Mouse (Mus musculus) heart, embryonic 14.5 days (tissue): ENCODE results near the gene Zswim5. TPM values are rescaled to one million over a fixed set of nuclear protein-coding genes. Genes with fewer than 3 reads are reported as not detected.

ENCODE experiments used
- ATAC-seq: fragments of 200-750 bp; cut with Nextera tagmentation; 2 replicates; pipeline ENCODE4 v1.8.0; 2017; ENCODE audit warnings: low read depth, moderate TSS enrichment; ENCODE audit not compliant: insufficient number of reproducible peaks, insufficient read depth, low FRiP score
- H3K27ac ChIP-seq, 2 experiments: fragments of 200-500 bp in 1 of 2; fragments of 300-500 bp in 1 of 2; sonication (generic) in 1 of 2; replicated peaks in 1 of 2; 2 replicates each; pipeline ENCODE4 v1.5.1; 2012 to 2014; ENCODE audit warnings: low read depth in 2 of 2, low read length in 2 of 2, control low read depth in 1 of 2, mild to moderate bottlenecking in 1 of 2, mixed read lengths in 1 of 2; ENCODE audit not compliant: control insufficient read depth in 1 of 2, insufficient read depth in 1 of 2
- H3K27me3 ChIP-seq: fragments of 300-500 bp; sonication (generic); 2 replicates; pipeline ENCODE4 v1.6.1; 2014; ENCODE audit warnings: mild to moderate bottlenecking, low read length, control low read depth; ENCODE audit not compliant: control insufficient read depth, insufficient read depth
- H3K36me3 ChIP-seq: fragments of 300-500 bp; sonication (generic); 2 replicates; pipeline ENCODE4 v1.6.1; 2014; ENCODE audit warnings: mild to moderate bottlenecking, control low read depth, low read length, mixed read lengths; ENCODE audit not compliant: control insufficient read depth, insufficient read depth
- H3K4me1 ChIP-seq, 2 experiments: fragments of 200-500 bp in 1 of 2; fragments of 300-500 bp in 1 of 2; sonication (generic) in 1 of 2; 2 replicates each; pipeline ENCODE4 v1.6.1; 2012 to 2014; ENCODE audit warnings: low read length in 2 of 2, control low read depth in 1 of 2, mixed read lengths in 1 of 2; ENCODE audit not compliant: control insufficient read depth in 2 of 2, insufficient read depth in 2 of 2
- H3K4me2 ChIP-seq: fragments of 300-500 bp; sonication (generic); 2 replicates; pipeline ENCODE4 v1.6.1; 2014; ENCODE audit warnings: mild to moderate bottlenecking, low read length
- H3K4me3 ChIP-seq, 2 experiments: fragments of 200-500 bp in 1 of 2; fragments of 300-500 bp in 1 of 2; sonication (generic) in 1 of 2; 2 replicates each; pipeline ENCODE4 v1.5.1; 2012 to 2014; ENCODE audit warnings: low read length in 2 of 2, mild to moderate bottlenecking in 2 of 2, control low read depth in 1 of 2, low read depth in 1 of 2, moderate library complexity in 1 of 2; ENCODE audit not compliant: control insufficient read depth in 1 of 2, insufficient read depth in 1 of 2
- H3K9ac ChIP-seq: fragments of 300-500 bp; sonication (generic); 2 replicates; pipeline ENCODE4 v1.6.1; 2014; ENCODE audit warnings: mild to moderate bottlenecking, low read length
- H3K9me3 ChIP-seq: fragments of 300-500 bp; sonication (generic); 2 replicates; pipeline ENCODE4 v1.6.1; 2016; ENCODE audit warnings: low read length, control low read depth; ENCODE audit not compliant: control insufficient read depth
- WGBS: fragments of 180-500 bp; shearing (Covaris S2); extraction: QIAGEN DNeasy Blood & Tissue Kit; methylation state at CpG from one replicate; pipeline ENCODE4 v1.1.7; 2014; 5-methylcytosine and 5-hydroxymethylcytosine counted together
- polyA plus RNA-seq: library from polyadenylated mRNA; unstranded; fragments of >200 nt; fragmentation: Nextera tagmentation; extraction: Ambion mirVana; gene quantifications from 2 replicates; pipeline ENCODE4 v1.2.1, GENCODE M21; 2014

Zswim5 gene
- polyA plus RNA-seq, 1 experiment from 2014 or later: 0.80 TPM

GRCm38 (mm10) chr4:116876630-116876994 lies 564 bp upstream of the Zswim5 start:
- H3K27ac ChIP-seq: peak overlapping the region; percentile 63 to 90
- no peaks in the 10 kb centered on the region for H3K9me3 ChIP-seq
- peaks cover 0 to 6% of the 10 kb centered on the region in 2 experiments; a peak in 2 of 4 replicates for H3K4me1 ChIP-seq
- WGBS: 1% methylated on average over 15 of the region's 15 CpGs
- 0 out of 2 replicates have a peak, but pooled peaks have one; percentile 15 for ATAC-seq
- peak overlapping the region; percentile 93 for H3K4me2 ChIP-seq
- H3K9ac ChIP-seq: peak overlapping the region; percentile 86
- no peaks in the 10 kb centered on the region for H3K36me3 ChIP-seq
- peak overlapping the region; percentile 86 to 92 for H3K4me3 ChIP-seq
- H3K27me3 ChIP-seq: no peaks in the 10 kb centered on the region

DNA sequence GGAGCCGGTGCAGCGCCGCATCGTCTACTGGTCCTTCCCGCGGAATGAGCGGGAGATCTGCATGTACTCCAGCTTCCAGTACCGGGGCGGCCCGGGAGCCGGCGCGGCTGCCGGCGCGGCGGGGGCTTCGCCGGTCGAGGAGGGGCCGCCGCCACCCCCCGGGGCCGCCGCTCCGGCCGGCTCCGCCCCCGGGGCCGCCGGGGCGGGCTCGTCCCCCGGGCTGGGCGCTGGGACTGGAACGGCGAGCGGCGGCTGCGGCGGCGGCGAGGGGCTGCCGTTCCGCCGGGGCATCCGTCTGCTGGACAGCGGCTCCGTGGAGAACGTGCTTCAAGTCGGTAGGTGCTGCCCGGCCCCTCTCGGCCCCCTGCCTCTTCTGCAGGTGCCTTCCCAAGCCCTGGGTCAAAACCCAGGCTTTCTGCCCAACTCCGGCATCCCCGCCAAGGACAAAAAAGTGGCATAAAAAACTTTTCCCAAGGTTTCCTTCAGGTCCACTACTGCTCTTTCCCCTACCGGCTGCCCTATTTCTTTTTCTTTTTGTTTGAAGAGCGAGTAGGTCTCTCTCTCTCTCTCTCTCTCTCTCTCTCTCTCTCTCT lies 649 bp downstream of the Zswim5 start:
- Histone ChIP-seq H3K9ac (peak overlapping the region; percentile 86), H3K27me3 (no peaks in the 10 kb centered on the region), H3K4me2 (peak overlapping the region; percentile 93), H3K36me3 (no peaks in the 10 kb centered on the region), H3K4me3 (peak overlapping the region; percentile 86 to 92), H3K27ac (peak overlapping the region; percentile 24 to 90; a peak in 3 of 4 replicates), H3K9me3 (no peaks in the 10 kb centered on the region), H3K4me1 (peaks cover 0 to 6% of the 10 kb centered on the region in 2 experiments; a peak in 2 of 4 replicates)
- ATAC-seq: 0 out of 2 replicates have a peak, but pooled peaks have one; percentile 14
- under 1% methylated on average over 54 of the region's 57 CpGs for WGBS

DNA sequence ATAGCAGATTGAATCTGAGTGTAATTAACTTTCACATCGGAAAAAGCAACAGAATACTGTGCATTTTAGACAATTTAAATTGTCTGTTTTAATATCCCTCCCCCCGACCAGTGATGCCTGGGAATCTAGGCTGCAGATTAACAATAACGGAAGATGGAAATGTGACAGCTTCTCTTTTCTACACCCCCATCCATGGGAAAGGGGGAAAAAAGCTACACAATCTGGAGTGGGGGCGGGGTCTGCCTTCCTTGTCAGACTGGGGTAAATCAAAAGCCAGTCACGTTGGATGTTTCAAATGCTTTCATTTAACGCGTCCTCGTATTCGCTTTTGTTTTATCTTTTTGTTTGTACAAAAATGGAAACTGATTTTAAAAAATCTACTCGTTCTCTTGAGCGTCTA lies 1.3 kb downstream of the Zswim5 start:
- Histone ChIP-seq H3K27ac (no peak overlapping the region), H3K9me3 (no peaks in the 10 kb centered on the region), H3K4me3 (peak overlapping the region; percentile 86 to 92), H3K36me3 (no peaks in the 10 kb centered on the region), H3K4me1 (peaks cover 0 to 6% of the 10 kb centered on the region in 2 experiments; a peak in 2 of 4 replicates), H3K4me2 (peak overlapping the region; percentile 93), H3K27me3 (no peaks in the 10 kb centered on the region), H3K9ac (peak overlapping the region; percentile 86)
- WGBS: 3% methylated on average over 11 of the region's 11 CpGs
- ATAC-seq: no peak

GRCm38 (mm10) chr4:116882679-116883078 lies 5.5 kb downstream of the Zswim5 start:
- ATAC-seq: no peak

DNA sequence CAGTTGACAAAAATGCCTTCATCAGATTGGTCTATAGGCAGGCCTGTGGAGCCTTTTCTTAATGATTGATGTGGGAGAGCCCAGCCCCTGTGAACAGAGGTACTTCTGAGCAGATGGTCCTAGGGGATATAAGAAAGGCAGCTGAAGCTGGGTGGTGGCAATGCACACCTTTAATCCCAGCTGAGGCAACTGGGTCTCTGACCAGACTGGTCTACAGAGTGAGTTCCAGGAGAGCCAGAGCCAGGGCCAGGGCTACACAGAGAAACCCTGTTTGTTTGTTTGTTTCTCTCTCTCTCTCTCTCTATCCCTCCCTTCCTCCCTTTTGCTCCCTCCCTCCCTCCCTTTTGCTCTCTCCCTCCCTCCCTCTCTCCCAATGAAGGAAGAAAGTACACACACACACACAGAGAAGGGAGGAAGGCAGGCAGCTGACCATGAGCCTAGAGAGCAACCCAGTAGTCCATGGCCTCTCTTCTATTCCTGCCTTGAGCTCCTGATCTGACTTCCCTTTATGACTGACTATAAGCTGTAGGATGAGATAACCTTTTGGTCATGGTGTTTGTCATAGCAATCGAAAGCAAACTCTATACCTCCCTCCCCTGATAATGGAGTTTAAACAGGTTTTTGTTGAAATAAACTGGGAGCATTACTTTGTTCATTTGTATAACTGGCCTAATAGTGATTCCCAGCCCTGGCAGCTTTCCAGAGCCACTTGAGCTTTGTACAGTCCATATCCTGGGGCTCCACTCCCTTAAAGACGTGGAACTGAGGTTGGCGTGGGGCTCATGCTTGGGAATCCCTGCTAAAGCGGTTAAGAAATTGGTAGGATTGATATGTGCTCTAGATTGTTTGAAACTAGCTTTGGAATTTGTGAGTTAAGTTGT lies 17.3 kb downstream of the Zswim5 start:
- no peaks in the 10 kb centered on the region for H3K36me3 ChIP-seq
- no peaks in the 10 kb centered on the region for H3K9me3 ChIP-seq
- 47% methylated on average over 4 of the region's 4 CpGs for WGBS
- no peak overlapping the region for H3K4me2 ChIP-seq
- H3K27ac ChIP-seq: no peak overlapping the region
- H3K9ac ChIP-seq: no peak overlapping the region
- no peaks in the 10 kb centered on the region for H3K27me3 ChIP-seq
- no peak for ATAC-seq
- no peak overlapping the region for H3K4me3 ChIP-seq
- H3K4me1 ChIP-seq: no peaks in the 10 kb centered on the region

More at GRCm38 (mm10) chr4:116882679-116883078, 5.5 kb downstream of the Zswim5 start:
- Histone ChIP-seq H3K27ac (no peak overlapping the region), H3K9ac (no peak overlapping the region), H3K4me1 (no peaks in the 10 kb centered on the region), H3K36me3 (no peaks in the 10 kb centered on the region), H3K9me3 (no peaks in the 10 kb centered on the region), H3K27me3 (no peaks in the 10 kb centered on the region), H3K4me2 (no peak overlapping the region), H3K4me3 (no peak overlapping the region)

- no peak overlapping the region for H3K9ac ChIP-seq
- no peak overlapping the region for H3K4me2 ChIP-seq
- no peak overlapping the region for H3K4me3 ChIP-seq
- no peak for ATAC-seq
- H3K27me3 ChIP-seq: no peaks in the 10 kb centered on the region
- no peaks in the 10 kb centered on the region for H3K9me3 ChIP-seq
- H3K4me1 ChIP-seq: no peaks in the 10 kb centered on the region
- H3K27ac ChIP-seq: no peak overlapping the region
- no peaks in the 10 kb centered on the region for H3K36me3 ChIP-seq
- WGBS: 72% methylated on average over 4 of the region's 4 CpGs
Observed at GRCm38 (mm10) chr4:116910489-116911181, 33.5 kb downstream of the Zswim5 start.

GRCm38 (mm10) chr4:116911202-116911601 lies 34.0 kb downstream of the Zswim5 start:
- H3K36me3 ChIP-seq: no peaks in the 10 kb centered on the region
- no peak for ATAC-seq
- no peak overlapping the region for H3K4me3 ChIP-seq
- H3K4me1 ChIP-seq: no peaks in the 10 kb centered on the region
- no peaks in the 10 kb centered on the region for H3K9me3 ChIP-seq
- H3K27ac ChIP-seq: no peak overlapping the region
- H3K4me2 ChIP-seq: no peak overlapping the region
- WGBS: 66% methylated on average over 5 of the region's 5 CpGs
- no peak overlapping the region for H3K9ac ChIP-seq
- no peaks in the 10 kb centered on the region for H3K27me3 ChIP-seq
